Mouse (Mus musculus) heart, embryonic 14.5 days (tissue): ENCODE data around the gene Etfb. TPM values are rescaled to one million over a fixed set of nuclear protein-coding genes. Genes with fewer than 3 reads are reported as not detected.

ENCODE experiments used
- ATAC-seq: fragments of 200-750 bp; cut with Nextera tagmentation; 2 replicates; pipeline ENCODE4 v1.8.0; 2017; ENCODE audit warnings: low read depth, moderate TSS enrichment; ENCODE audit not compliant: insufficient number of reproducible peaks, insufficient read depth, low FRiP score
- H3K27ac ChIP-seq, 2 experiments: fragments of 200-500 bp in 1 of 2; fragments of 300-500 bp in 1 of 2; sonication (generic) in 1 of 2; replicated peaks in 1 of 2; 2 replicates each; pipeline ENCODE4 v1.5.1; 2012 to 2014; ENCODE audit warnings: low read depth in 2 of 2, low read length in 2 of 2, control low read depth in 1 of 2, mild to moderate bottlenecking in 1 of 2, mixed read lengths in 1 of 2; ENCODE audit not compliant: control insufficient read depth in 1 of 2, insufficient read depth in 1 of 2
- H3K27me3 ChIP-seq: fragments of 300-500 bp; sonication (generic); 2 replicates; pipeline ENCODE4 v1.6.1; 2014; ENCODE audit warnings: mild to moderate bottlenecking, low read length, control low read depth; ENCODE audit not compliant: control insufficient read depth, insufficient read depth
- H3K36me3 ChIP-seq: fragments of 300-500 bp; sonication (generic); 2 replicates; pipeline ENCODE4 v1.6.1; 2014; ENCODE audit warnings: mild to moderate bottlenecking, control low read depth, low read length, mixed read lengths; ENCODE audit not compliant: control insufficient read depth, insufficient read depth
- H3K4me1 ChIP-seq, 2 experiments: fragments of 200-500 bp in 1 of 2; fragments of 300-500 bp in 1 of 2; sonication (generic) in 1 of 2; 2 replicates each; pipeline ENCODE4 v1.6.1; 2012 to 2014; ENCODE audit warnings: low read length in 2 of 2, control low read depth in 1 of 2, mixed read lengths in 1 of 2; ENCODE audit not compliant: control insufficient read depth in 2 of 2, insufficient read depth in 2 of 2
- H3K4me2 ChIP-seq: fragments of 300-500 bp; sonication (generic); 2 replicates; pipeline ENCODE4 v1.6.1; 2014; ENCODE audit warnings: mild to moderate bottlenecking, low read length
- H3K4me3 ChIP-seq, 2 experiments: fragments of 200-500 bp in 1 of 2; fragments of 300-500 bp in 1 of 2; sonication (generic) in 1 of 2; 2 replicates each; pipeline ENCODE4 v1.5.1; 2012 to 2014; ENCODE audit warnings: low read length in 2 of 2, mild to moderate bottlenecking in 2 of 2, control low read depth in 1 of 2, low read depth in 1 of 2, moderate library complexity in 1 of 2; ENCODE audit not compliant: control insufficient read depth in 1 of 2, insufficient read depth in 1 of 2
- H3K9ac ChIP-seq: fragments of 300-500 bp; sonication (generic); 2 replicates; pipeline ENCODE4 v1.6.1; 2014; ENCODE audit warnings: mild to moderate bottlenecking, low read length
- H3K9me3 ChIP-seq: fragments of 300-500 bp; sonication (generic); 2 replicates; pipeline ENCODE4 v1.6.1; 2016; ENCODE audit warnings: low read length, control low read depth; ENCODE audit not compliant: control insufficient read depth
- WGBS: fragments of 180-500 bp; shearing (Covaris S2); extraction: QIAGEN DNeasy Blood & Tissue Kit; methylation state at CpG from one replicate; pipeline ENCODE4 v1.1.7; 2014; 5-methylcytosine and 5-hydroxymethylcytosine counted together
- polyA plus RNA-seq: library from polyadenylated mRNA; unstranded; fragments of >200 nt; fragmentation: Nextera tagmentation; extraction: Ambion mirVana; gene quantifications from 2 replicates; pipeline ENCODE4 v1.2.1, GENCODE M21; 2014

Etfb gene
- polyA plus RNA-seq, 1 experiment from 2014 or later, result 703 TPM

- Histone ChIP-seq H3K4me2 (peak overlapping the region; percentile 46), H3K9me3 (no peaks in the 10 kb centered on the region), H3K9ac (0 out of 2 replicates have a peak overlapping the region, but pooled peaks have one; percentile 41), H3K36me3 (no peaks in the 10 kb centered on the region), H3K4me1 (0 out of 4 replicates have a peak, but pooled peaks cover 0 to 3% of the 10 kb centered on the region in 2 experiments), H3K27me3 (no peaks in the 10 kb centered on the region), H3K27ac (no peak overlapping the region), H3K4me3 (no peak overlapping the region)
- ATAC-seq, result peak; percentile 83
- 12% methylated on average over 11 of the region's 11 CpGs for WGBS
Observed at GRCm38 (mm10) chr7:43422995-43423617, 20.8 kb upstream of the Etfb start.

- H3K4me2 ChIP-seq, result no peak overlapping the region
- no peaks in the 10 kb centered on the region for H3K9me3 ChIP-seq
- no peak overlapping the region for H3K27ac ChIP-seq
- H3K36me3 ChIP-seq, result no peaks in the 10 kb centered on the region
- ATAC-seq, result no peak
- H3K27me3 ChIP-seq, result no peaks in the 10 kb centered on the region
- H3K4me1 ChIP-seq, result 0 out of 4 replicates have a peak, but pooled peaks cover 0 to 3% of the 10 kb centered on the region in 2 experiments
- H3K4me3 ChIP-seq, result no peak overlapping the region
- no peak overlapping the region for H3K9ac ChIP-seq
- WGBS, result 55% methylated on average over 3 of the region's 3 CpGs
Observed at GRCm38 (mm10) chr7:43423991-43424625, 19.8 kb upstream of the Etfb start.

- Histone ChIP-seq H3K4me3 (no peak within 1 kb of the TSS), H3K4me2 (no peak within 1 kb of the TSS), H3K27ac (no peak within 1 kb of the TSS), H3K27me3 (no peaks in the 10 kb centered on the region), H3K9ac (no peak within 1 kb of the TSS), H3K36me3 (no peaks in the 10 kb centered on the region), H3K9me3 (no peaks in the 10 kb centered on the region), H3K4me1 (0 out of 4 replicates have a peak, but pooled peaks cover 0 to 3% of the 10 kb centered on the region in 2 experiments)
- WGBS, result 75% methylated on average over 8 of the region's 8 CpGs
- ATAC-seq, result no peak
Observed at GRCm38 (mm10) chr7:43427406-43427805, 16.5 kb upstream of the Etfb start, which contains the start of gene Lim2. Gene Lim2 (plus strand): TSS chr7:43427670.

DNA sequence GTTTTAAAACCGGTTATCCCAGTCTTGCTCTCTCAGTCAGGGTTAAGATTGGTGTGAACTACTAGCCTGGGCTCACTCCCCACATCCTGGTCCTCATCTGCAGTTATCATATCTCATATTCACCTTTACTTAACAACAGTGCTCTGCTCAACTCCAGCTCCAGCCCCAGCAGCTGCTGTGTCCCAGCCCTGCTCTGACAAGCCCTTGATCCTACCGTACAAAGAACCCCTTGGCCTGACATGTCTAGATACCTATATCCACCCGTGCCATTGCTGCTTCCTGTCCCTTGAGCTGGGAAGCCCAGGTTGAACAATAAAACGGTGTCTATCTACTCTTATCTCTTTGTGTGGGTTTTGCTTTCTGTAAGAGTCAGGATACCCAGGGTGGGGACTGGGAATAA, 14.4 kb upstream of the Etfb start:
- Histone ChIP-seq H3K9me3 (no peaks in the 10 kb centered on the region), H3K9ac (no peak overlapping the region), H3K4me2 (no peak overlapping the region), H3K4me3 (no peak overlapping the region), H3K27ac (no peak overlapping the region), H3K27me3 (no peaks in the 10 kb centered on the region), H3K4me1 (no peaks in the 10 kb centered on the region), H3K36me3 (no peaks in the 10 kb centered on the region)
- WGBS, result 26% methylated on average over 4 of the region's 4 CpGs
- no peak for ATAC-seq

- 54% methylated on average over 4 of the region's 4 CpGs for WGBS
- Histone ChIP-seq H3K9me3 (no peaks in the 10 kb centered on the region), H3K36me3 (no peaks in the 10 kb centered on the region), H3K4me3 (no peak overlapping the region), H3K9ac (no peak overlapping the region), H3K27me3 (no peaks in the 10 kb centered on the region), H3K4me2 (no peak overlapping the region), H3K27ac (no peak overlapping the region), H3K4me1 (no peaks in the 10 kb centered on the region)
- no peak for ATAC-seq
Observed at GRCm38 (mm10) chr7:43432891-43433290, 11.0 kb upstream of the Etfb start.

DNA sequence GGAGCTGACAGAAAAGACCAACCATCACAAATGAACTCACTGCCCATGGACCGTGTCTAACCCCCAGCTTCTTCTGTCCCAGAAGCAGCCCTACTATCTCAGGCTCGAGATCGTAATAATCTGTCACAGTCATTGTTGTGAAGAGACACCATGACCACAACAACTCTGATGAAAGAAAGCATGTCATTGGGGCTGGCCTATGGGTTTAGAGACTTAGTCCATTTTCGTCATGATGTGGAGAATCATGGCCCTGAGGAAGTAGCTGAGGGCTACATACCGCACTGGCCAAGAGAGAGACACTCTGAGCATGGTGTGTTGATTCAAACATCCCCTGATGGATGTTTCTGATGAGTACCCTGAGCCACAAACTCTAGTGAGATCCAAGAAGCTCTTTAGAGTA, 9.2 kb upstream of the Etfb start:
- H3K4me1 ChIP-seq, result no peaks in the 10 kb centered on the region

GRCm38 (mm10) chr7:43436341-43437255, 7.3 kb upstream of the Etfb start, which contains the start of gene Nkg7:
Gene Nkg7 (plus strand): TSS chr7:43437073.
- Histone ChIP-seq H3K27ac (no peak within 1 kb of the TSS), H3K4me2 (no peak within 1 kb of the TSS), H3K36me3 (no peaks in the 10 kb centered on the region), H3K9me3 (no peaks in the 10 kb centered on the region), H3K9ac (no peak within 1 kb of the TSS), H3K4me1 (no peaks in the 10 kb centered on the region), H3K27me3 (no peaks in the 10 kb centered on the region), H3K4me3 (no peak within 1 kb of the TSS)
- no peak for ATAC-seq
- WGBS, result 68% methylated on average over 10 of the region's 10 CpGs

More for the DNA sequence above, 9.2 kb upstream of the Etfb start:
- WGBS, result 91% methylated on average over 5 of the region's 5 CpGs
- Histone ChIP-seq H3K4me2 (no peak overlapping the region), H3K36me3 (no peaks in the 10 kb centered on the region), H3K27ac (no peak overlapping the region), H3K4me3 (no peak overlapping the region), H3K9ac (no peak overlapping the region), H3K27me3 (no peaks in the 10 kb centered on the region), H3K9me3 (no peaks in the 10 kb centered on the region)
- ATAC-seq, result no peak
